Mouse (Mus musculus) liver, embryonic 14.5 days (tissue): ENCODE measurements around the gene Map4k3.

ENCODE experiments used
- CTCF ChIP-seq: IDR thresholded peaks from 2 replicates; pipeline ENCODE4 v1.5.1; 2016; ENCODE audit warnings: antibody characterized with exemption, low read depth, control low read depth
- EP300 ChIP-seq: IDR thresholded peaks from 2 replicates; pipeline ENCODE4 v1.6.1; 2016; ENCODE audit warnings: antibody characterized with exemption, low read depth

DNA sequence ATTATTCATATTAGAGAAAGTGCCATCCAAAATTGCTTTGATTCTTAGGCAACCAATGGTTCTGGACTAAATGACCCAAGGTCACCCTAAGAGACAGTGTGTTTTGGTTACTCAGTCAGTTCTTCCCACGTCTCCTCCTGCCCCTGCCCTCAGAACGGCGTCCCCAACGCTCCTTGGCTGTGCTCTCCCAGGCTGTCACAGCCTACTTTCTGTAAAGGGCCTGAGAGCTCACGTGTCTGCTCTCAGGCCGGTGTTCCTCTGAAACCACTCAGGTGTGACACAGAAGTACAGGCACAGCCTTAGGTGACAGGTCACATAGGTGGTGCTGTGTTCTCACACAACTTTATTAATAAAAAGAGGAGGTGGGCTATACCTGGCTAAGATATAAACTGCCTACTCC, 148.4 kb downstream of the Map4k3 start:
- TF ChIP-seq CTCF (no peak), EP300 (no peak)
